Mouse (Mus musculus): ENCODE measurements around the gene Cldn14.

Cldn14 gene

DNA sequence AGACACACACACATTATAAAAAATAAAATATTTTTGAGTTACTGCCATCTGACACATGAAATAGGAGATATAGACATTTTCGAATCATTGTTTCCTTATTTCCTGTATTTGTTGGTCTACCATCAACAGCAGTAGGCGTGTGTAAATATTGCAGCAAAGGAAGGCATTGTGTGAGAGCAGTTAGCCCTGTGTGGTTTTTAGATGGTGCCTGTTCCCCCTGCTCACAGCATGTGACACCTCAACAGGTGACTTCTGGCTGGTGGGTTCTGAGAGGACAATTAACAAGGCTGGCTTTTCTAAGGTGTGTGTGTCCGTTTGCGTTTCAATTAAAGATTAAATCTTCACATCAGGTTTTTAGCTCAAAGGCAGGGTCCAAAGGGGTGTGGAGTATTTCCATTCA lies 48.1 kb downstream of the Cldn14 start:
- no peak for DNase-seq (ENCODE audit: extremely low read depth, insufficient read length, low spot score)

DNA sequence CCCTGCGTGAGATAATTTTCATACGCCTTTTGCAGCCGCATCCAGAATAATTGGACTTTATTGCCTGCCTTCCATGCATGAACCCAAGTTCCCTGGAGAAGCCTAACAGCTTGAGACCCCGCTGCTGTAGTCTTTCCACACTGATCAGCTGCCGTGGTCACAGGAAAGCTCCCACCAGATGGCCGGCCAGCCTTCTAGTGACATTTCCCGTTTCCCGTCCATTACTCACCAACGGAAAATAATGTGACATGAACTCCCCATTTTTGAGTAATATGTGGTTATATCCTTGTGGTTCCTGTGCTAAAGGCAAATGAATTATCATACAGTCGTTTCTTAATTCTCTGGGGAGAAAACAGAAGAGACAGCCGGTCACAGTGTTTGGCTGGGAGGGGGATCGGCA lies 51.2 kb downstream of the Cldn14 start:
- no peak for DNase-seq (ENCODE audit: extremely low read depth, insufficient read length, low spot score)

DNA sequence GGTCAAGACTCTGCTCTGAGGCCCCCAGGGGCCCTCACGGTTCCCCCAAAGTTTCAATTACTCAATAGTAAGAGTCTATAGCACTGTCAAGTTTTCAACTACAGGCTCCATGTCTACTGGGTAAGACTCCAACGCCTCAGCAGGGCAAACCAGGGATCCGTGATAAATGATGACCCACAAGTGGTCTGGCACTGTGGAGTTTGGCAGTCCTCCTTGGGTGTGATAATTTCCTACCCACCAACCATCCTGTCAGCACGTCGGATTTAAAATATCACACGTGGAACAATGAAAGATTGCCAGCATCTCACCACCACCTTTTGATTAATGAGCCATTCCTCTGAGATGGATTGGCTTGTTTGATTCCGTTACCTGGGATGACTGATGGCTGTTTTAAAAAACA lies 51.7 kb downstream of the Cldn14 start:
- DNase-seq (ENCODE audit: extremely low read depth, insufficient read length, low spot score) = no peak

DNA sequence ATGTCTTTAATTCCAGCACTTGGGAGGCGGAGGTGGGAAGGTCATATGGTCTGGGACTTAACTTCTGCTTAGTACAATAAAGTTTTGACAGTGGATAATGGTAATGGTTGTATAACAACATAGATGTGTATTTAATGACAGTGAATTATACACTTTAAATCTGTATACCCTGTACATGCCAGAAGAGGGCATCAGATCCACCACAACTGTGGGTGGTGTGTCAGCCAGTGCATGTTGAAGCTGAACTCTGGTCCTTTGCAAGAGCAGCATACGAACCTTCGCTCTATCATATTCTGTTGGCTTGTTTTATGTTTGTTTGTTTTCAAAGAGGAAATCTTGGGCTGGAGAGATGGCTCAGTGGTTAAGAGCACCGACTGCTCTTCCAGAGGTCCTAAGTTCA lies 61.2 kb downstream of the Cldn14 start:
- DNase-seq (ENCODE audit: extremely low read depth, insufficient read length, low spot score) = no peak

DNA sequence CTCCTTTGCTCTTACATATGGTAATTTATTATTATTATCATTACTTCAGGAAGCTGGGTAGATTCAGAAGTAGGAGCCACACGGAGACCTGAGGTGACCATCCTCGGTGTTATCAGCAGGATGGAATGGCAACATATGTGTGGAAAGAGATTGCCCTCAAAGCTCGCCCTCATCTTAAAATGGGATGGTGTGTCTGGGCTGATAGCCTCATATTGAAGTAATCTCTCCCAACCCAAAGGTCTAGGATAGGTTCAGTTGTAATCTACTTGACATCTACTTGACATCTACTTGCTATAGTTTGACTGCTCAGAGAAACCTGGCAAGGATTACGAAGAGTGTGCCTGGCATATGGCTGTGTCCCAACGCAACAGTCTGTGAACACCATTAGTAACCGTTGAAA lies 64.3 kb downstream of the Cldn14 start:
- no peak for DNase-seq (ENCODE audit: extremely low read depth, insufficient read length, low spot score)

DNA sequence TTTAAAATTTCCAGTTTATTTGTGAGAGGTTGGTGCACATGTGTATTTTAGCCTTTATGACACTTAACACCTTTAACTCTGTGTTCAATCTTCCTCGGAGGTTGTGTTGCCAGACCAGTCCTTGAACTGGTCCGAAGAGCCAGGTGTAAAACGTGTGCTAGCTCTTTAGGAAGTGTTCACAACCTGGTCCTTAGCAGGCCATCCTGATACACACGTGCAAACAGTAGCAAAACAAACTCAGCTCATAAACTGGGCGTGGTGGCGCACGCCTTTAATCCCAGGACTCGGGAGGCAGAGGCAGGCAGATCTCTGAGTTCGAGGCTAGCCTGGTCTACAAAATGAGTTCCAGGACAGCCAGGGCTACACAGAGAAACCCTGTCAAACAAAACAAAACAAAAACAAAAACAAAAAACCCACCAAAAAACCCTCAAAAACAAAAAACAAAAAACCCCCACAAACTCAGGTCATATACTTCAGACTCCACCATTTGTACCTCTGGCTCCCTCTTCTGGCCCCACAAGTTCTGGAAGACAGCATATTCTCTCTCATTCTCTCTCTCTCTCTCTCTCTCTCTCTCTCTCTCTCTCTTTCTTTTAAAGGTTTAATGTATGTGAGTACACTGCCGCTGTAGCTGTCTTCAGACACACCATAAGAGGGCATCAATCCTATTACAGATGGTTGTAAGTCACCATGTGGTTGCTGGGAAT lies 65.7 kb downstream of the Cldn14 start:
- no peak for DNase-seq (ENCODE audit: extremely low read depth, insufficient read length, low spot score)

DNA sequence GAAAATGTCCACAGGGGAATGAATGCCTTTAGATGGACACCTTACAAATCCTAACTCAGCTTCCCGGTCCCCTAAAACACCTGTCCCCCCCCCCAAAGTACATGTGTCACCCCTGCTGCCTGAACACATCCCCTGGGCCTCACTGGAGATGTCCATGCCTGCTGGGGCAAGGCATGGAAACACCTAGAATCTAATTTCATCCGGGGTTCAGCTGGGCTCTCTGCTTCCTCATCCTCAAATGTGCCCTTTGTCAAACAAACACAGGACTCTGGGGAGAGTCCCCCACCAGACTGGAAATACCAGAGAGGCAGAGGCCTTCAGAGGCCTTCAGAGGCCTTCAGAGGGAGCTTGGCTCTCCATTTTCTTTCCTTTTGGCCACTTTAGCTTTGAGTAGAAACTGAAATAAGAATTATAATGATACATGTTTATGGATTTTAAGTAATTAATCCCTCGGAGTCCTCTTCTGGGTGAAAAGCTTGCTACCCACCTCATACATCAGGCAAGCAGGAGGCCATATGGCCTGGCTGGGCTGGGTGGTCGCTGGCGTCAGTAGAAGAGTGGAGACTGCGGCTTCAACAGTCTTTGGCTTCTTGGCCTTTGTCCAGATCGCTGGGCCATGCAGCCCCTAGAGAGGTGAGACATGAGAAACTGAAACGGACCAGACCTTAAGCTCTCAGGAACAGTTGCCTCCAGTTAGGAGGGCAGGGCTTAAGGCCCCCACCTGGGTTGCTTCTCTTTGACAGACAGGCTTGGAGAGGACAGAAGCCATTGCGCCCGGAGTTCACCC lies 66.7 kb downstream of the Cldn14 start:
- no peak for DNase-seq (ENCODE audit: extremely low read depth, insufficient read length, low spot score)

DNA sequence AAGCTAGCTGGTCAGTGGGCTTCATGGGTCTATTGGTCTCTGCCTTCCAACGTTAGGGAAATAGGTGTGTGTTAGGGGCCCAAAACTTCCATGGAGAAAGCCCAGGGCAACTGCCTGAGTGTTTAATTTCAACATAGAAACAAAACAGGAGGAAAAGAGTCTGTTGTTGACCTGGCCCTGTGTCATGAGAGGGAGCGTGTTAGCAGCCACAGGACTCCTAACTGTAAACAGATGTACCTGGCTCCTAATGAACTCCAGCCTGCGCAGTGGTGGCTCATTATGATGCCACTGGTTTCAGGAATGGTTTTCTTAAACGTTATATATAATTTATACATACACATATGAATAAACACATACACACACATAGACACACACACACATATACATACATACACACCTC lies 68.7 kb downstream of the Cldn14 start:
- DNase-seq (ENCODE audit: extremely low read depth, insufficient read length, low spot score) = no peak

DNA sequence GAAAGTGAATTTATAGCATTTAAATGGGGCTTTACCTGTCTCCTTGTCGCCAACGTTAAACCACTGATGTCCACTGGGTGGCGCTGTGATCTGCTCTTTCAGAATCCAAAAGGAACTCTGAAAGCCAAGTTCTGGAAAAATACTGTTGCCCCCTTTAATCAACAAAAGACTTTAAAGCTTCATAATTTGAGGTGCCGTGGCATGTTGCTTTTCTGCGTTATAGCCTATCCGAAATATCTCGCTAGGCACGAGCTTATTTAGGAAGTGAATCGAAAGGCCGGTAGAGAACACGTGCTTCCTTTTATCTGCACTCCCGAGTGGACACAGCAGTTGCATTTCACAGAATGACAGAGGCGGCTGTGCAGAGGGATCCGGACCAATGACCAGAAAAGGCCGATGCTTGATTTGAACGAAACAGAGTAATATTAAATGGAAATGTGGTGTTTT lies 70.2 kb downstream of the Cldn14 start:
- DNase-seq (ENCODE audit: extremely low read depth, insufficient read length, low spot score) = no peak

DNA sequence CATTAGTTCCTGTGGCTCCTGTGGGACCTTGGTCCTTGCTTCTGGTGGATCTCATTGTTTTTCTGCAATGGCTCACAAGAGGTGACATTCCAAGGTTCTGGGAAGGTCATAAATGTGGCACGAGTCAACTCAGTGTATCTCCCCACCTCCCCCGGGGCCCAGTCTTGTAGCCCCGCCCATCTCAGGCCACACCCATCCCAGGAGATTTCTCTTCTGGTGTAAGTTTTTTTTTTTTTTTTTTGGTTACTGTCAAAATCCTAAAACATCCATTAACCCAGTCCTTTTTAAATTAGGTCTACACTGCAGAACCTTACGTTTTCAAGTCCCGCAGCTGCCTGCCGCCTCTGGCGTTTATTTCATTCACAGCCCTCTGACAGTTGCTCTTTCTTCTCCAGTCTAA lies 73.6 kb downstream of the Cldn14 start:
- DNase-seq (ENCODE audit: extremely low read depth, insufficient read length, low spot score) = no peak

DNA sequence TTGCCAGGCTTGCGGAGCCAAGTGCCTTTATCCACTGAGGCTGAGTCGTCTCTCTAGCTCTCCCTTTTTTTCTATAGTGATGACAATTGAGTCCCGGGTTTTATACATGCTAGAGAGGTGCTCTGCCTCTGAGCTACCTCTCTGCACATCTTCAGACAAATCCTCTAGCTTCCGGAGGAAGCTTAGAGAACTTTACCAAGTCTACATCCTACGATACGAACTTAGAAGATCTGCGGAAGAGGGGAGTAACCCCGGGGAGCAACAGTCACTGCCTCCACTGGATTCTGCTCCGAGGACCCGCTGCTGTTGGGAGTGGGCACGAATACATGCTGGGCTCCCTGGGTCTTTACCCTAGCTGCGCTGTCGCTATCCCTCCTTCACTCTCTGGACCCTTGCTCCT lies 74.0 kb downstream of the Cldn14 start:
- DNase-seq (ENCODE audit: extremely low read depth, insufficient read length, low spot score) = no peak

DNA sequence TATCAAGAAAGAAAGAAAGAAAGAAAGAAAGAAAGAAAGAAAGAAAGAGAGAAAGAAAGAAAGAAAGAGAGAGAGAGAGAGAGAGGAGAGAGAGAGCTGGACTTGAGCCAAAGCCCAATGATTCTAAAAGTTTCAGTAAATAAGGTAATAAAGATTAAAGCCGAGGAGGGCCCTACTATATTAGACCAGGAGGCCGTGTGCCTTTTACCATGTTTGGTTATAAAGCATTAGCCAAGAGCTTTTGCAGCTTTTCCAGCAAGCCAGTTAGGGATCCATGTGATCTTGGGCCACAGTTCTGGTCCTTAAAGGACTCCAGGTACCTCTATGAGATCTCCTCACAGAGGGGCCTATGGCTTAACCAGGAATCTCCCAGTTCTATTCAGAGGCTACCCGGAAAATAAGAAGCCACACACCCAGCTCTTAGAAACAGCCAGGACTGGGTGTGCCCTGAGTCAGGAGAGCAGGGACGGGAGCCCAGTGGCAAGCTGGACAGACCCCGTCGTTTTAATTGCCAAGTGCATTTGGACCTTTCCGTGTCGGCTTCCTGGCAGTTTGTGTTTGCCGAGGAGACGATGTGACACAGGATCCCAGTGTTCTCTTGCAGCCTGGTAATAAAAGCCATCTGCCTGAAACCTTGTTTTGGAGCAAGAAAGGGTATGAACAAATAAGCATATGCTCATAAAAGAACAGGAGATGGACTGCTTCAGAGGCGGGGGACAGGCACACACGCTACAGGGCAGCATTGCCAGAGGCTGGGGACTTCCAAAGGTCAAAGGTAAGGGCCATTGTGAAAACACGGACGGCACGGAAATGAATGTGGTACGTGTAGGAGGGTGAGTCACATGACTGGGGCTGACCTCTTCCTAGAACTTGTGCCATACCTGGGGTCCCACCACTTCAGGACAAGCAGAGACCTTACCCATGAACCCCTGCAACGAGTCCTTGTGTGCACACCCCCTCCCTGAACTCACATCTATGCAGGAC lies 76.2 kb downstream of the Cldn14 start:
- DNase-seq (ENCODE audit: extremely low read depth, insufficient read length, low spot score) = no peak

DNA sequence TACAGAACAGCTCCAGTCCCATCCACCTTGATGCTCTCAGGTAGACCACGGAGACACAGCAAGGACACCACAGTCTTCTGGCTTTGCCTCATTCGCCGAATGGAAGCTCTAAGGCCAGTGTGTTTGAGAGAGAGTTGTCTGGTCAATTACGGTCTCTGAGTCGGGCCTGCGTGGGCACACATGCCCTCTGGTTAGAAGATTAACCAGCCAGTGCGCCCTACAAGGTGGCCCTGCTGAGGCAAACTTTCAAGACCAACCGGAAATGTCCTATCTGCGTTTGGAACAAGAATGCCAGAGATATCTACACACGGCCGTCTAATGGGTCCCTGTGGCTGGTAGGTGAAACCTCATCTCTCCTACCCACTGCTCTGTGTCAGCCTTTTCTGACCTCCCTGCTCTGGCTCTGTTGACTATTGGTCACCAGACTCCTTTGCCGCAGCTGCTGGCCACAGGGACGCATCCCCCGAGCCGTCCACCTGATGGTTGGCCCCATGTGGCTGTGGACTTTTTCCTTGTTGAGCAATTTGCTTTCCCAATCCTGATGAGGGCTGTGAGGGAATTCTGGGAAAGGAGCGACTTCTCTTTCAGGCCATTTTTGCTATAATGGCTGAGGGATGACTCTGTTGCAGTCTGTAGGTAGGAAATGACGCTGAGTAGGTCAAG lies 79.1 kb downstream of the Cldn14 start:
- no peak for DNase-seq (ENCODE audit: extremely low read depth, insufficient read length, low spot score)

DNA sequence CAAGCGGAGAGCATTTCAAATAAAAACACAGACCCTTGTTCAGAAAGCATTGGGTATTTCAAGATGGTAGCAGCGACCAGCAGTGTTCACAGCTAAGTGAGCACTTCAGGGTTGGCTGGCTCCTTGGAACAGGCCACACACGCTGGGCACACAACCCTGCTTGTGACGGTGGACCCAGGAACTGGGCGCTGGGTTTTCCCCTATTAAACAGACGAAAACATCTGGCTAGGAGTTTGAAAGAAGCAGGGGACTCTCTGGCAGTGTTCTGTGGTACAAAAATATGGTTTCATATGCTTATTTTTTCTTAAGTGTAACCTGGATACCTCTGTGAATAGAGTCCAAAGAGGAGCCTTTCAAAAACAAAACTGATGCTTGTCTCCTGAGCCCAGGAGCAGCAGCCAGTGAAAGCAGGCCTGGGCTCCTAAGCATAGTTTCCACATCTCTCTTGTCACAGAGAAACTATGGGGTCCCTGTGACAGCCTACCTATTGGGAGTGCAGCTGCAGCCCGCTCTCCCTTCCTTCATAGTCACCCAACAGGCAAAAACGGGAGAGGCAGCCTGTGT lies 82.9 kb downstream of the Cldn14 start:
- DNase-seq (ENCODE audit: extremely low read depth, insufficient read length, low spot score) = no peak

DNA sequence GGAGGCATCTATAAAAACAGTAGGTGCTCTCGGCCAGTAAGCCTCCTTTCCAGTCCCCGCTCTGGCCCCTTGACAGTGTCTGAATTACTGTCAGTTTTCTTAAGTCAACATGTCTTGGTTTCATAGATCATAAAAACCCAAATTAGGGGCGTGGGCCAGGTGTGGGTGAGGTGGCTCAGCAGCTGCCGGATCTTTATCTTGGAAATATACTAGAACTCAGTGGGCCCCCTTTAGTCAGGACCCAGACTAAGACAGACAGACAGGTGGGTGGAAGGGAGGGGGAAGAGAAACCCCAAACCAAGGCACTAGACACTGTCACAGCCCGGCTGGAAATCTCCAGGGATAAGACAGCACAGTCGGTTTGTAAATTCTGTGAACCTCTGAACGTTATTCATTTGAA lies 84.8 kb downstream of the Cldn14 start:
- no peak for DNase-seq (ENCODE audit: extremely low read depth, insufficient read length, low spot score)

DNA sequence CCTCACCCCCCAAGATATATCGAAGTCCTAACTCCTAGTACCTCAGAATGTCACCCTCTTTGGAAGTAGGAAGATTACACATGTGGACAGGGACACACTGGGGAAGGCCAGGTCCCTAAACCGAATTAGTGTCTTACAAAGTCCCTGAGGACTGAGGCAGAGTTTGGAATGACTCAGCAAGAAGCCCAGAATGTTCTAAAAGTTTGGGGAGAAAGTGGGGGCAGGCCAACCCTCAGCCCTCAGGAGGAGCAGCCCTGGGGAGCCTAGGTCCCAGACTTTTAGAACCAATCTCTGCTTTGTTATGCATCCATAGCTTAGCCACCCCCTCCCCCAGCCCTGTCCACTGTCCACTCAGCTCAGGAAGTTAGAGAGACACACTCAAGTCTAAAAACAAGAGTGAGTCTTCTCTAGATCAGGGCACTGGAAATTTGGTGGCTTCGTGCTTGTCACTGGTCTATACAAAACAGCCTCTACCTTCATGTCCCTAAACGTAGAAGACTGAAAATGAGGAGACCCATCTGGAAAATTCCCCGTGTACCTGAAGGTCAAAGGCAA lies 85.7 kb downstream of the Cldn14 start:
- no peak for DNase-seq (ENCODE audit: extremely low read depth, insufficient read length, low spot score)

DNA sequence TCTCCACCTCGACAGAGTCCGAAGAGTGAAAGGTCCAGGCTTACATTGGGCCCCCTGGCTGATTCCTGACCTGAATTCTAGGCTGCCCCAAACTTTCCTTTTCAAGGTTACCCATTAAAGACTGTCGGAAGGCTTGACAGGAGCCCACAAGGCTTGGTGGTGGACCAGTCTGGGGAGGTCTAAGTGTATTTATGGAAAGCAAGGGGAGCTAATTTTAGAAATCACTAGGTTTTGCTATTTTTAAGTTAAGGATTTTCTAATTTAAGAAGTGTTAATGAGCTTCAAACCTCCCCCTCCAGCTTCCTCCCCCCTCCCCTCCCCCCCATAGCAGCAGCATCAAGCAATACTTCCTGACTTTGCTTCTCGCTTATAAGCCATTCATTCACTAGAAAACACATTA lies 88.0 kb downstream of the Cldn14 start:
- no peak for DNase-seq (ENCODE audit: extremely low read depth, insufficient read length, low spot score)

DNA sequence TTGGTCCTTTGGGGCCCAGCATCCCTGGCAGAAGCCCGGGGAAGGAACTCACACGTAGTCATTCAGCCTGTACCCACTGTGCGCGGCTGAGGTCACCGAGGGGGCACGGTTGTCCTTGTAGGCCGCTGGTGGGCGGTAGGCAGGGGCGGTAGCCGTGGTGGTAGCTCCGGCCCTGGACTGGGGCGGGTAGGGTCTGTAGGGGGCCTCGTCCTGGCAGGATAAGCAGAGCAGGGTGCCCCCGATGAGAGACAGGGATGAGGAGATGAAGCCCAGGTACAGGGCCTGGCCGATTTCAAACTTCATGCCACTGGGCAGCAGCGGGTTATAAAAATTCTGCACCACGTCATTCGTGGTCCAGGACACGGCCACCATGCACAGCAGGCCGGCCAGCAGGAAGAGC lies 89.4 kb downstream of the Cldn14 start:
- no peak for DNase-seq (ENCODE audit: extremely low read depth, insufficient read length, low spot score)

DNA sequence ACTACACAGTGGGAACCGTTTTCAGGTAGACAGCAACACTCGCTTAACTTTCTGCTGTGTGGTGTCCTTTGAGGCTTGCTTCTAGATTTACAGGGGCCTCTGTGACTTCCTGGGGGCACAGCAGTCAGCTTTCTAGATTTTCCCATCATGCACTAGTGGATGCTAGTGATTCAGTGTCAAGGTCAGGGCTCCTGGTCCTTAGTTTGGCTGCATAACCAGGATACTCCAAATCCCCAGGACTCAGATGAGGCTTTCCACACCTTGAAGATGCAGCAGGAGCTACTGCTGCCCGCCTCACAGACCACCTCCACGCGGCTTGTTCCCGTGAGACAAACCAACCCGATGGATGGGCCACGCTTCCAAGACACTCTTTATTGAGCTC lies 90.0 kb downstream of the Cldn14 start:
- peak; percentile 35 for DNase-seq (ENCODE audit: extremely low read depth, insufficient read length, low spot score)
